Mouse (Mus musculus): Measurements from ENCODE around the gene Gm27179. TPM values are rescaled to one million over a fixed set of nuclear protein-coding genes. Genes with fewer than 3 reads are reported as not detected.
"Not testable (repeated sequence)": the region's sequence is repeated elsewhere in the genome, so short reads cannot be mapped to it uniquely, and the experiment has no call there.

Gm27179 gene
- total RNA-seq, 2 experiments from 2014 or later, result not detected

DNA sequence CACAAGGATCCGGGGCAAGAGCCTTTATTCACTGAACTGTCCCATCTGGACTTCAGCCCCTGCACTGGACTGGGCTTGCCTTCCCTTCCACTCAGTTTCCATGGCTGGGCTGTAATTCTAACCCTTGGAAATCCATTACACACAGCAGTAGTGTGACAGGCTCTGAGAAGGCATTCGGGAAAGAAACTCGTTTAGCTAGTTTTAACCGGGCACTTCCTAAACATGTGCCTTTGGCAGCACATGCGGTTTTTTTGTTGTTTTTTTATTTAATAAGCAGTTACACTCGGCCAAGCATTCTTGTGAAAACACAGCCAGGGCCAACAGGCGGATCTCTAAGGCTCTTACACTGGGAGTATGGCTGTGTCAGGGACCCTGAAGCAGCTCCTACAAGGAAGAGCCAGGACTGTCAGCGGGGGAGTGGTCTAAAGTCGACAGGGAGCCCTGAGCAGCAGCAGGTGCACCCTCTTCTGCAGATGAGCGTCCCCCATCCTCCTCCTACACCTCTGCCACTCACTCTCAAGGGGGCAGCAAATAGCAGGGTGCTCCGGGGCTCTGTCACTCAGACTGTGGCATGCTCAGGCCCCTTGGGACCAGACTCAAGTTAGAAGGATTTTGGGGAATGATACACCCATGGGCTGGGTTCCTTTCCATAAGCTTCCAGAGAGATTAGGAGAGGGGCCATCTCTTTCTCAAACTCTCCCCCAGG lies 38.3 kb downstream of the Gm27179 start:
- not testable (repeated sequence) for DNase-seq (ENCODE audit: low spot score)

- not testable (repeated sequence) for DNase-seq (ENCODE audit: low spot score)
These were observed 39.0 kb downstream of the Gm27179 start for GRCm38 (mm10) chr14:69473322-69473721.

GRCm38 (mm10) chr14:69470122-69470708 lies 42.1 kb downstream of the Gm27179 start:
- not testable (repeated sequence) for DNase-seq (ENCODE audit: low spot score)

DNA sequence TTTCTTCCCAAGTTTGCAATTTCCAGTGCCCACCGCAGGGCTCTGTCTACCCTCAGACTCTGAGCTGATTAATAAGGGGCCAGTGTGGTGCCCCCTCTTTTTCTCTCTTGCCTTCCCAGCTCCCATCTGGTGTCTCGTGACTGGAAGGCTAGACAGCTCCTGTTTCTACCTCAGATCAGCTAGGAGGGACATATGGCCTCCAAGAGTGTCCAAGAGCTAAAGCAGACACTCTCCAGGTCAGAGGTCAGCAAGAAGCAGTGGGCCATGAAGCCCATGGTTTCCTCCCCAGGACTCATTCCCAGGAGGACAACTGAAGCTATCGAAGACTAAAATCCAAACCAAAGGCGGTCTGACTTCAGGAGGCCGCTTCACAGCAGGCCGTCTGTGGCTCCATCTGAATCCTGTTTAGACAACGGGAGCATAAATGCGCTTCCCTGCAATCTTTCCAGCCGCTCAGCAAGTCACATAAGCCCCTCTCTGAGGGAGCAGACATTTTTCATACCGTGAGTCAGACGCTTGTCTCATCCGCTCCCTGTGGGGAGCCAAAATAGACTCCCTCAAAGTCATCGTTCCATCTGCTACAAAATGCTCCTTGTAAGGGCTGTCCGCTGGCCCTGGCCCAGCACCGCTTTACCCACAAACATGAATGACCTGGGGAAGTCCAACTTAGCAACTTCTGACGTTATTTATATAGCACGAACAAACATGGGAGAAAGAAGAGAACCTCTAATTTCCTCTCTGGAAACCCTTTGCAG lies 44.6 kb downstream of the Gm27179 start:
- not testable (repeated sequence) for DNase-seq (ENCODE audit: low spot score)

DNA sequence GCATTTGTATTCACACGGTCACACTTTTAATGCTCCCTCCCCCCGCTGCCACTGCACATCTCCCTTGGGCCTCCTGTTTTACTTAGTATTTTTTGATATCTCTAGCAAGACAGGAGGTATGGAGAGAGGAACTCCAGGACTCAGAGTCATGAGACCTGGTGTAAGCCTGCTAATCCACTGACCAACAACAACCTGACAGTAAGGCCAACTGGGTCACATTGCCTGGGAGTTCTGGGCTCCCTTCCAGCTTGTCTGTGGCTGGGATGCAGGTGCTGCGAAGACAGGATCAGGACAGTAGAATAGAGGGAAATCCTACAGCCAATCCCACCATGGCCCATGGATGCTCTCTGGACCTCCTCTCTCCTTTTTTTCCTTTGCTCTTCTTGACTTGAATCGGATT lies 47.9 kb downstream of the Gm27179 start:
- not testable (repeated sequence) for DNase-seq (ENCODE audit: low spot score)

Other genes with a start within 250 kb of the Gm27179 start
- gene Synb, start 218.2 kb downstream of the Gm27179 start, total RNA-seq (2021), result under 1 TPM in 1 of 2 experiments, not detected in 1; 0.05 TPM
- 1 to 10 TPM; 1.3 to 2.6 TPM for gene Gm16867, start 9.2 kb downstream of the Gm27179 start, total RNA-seq (2021)
- gene Entpd4b, start 42.9 kb upstream of the Gm27179 start, total RNA-seq (2021), result 10 to 100 TPM; 43.6 to 52.0 TPM

Measured in gastrocnemius, adult 18-20 months (tissue).